Mouse (Mus musculus) G1E (cell line): ENCODE results near the gene Faap20.

Source experiments
- CTCF ChIP-seq: IDR thresholded peaks from 2 replicates; pipeline ENCODE4 v1.5.1; 2012; ENCODE audit warnings: low read depth, low read length, inconsistent platforms, mixed read lengths
- GATA1 ChIP-seq: IDR thresholded peaks from 2 replicates; pipeline ENCODE4 v1.6.1; 2012; ENCODE audit warnings: borderline replicate concordance, low read length, inconsistent platforms, mixed read lengths
- TAL1 ChIP-seq: conservative IDR thresholded peaks from 2 replicates; pipeline ENCODE4 v1.6.1; 2012; ENCODE audit warnings: low read depth, low read length, inconsistent platforms, mixed read lengths

- TF ChIP-seq CTCF (no peak), GATA1 (no peak), TAL1 (no peak)
These were observed 15.1 kb downstream of the Faap20 start for GRCm38 (mm10) chr4:155264521-155265321.
